Mouse (Mus musculus): ENCODE data around the gene Ssxb8.
"Not testable (repeated sequence)": the region's sequence is repeated elsewhere in the genome, so short reads cannot be mapped to it uniquely, and the experiment has no call there.

Gene Ssxb8

GRCm38 (mm10) chrX:8690744-8691143 is at the start of gene Ssxb8:
Gene Ssxb8 (minus strand): TSS chrX:8690844.
- DNase-seq (ENCODE audit: low spot score in 2 of 2) = not testable (repeated sequence)

- no peak for DNase-seq (ENCODE audit: low spot score in 2 of 2)
These were observed 42.3 kb upstream of the Ssxb8 start for GRCm38 (mm10) chrX:8732907-8733306.

GRCm38 (mm10) chrX:8663085-8663484 is 27.6 kb downstream of the Ssxb8 start:
- DNase-seq (ENCODE audit: low spot score in 2 of 2) = no peak

All from spleen, postnatal 4 days (tissue).